Mouse (Mus musculus): ENCODE results near the gene Hnrnpr. TPM values are rescaled to one million over a fixed set of nuclear protein-coding genes. Genes with fewer than 3 reads are reported as not detected.
A peak's percentile ranks its signal among the peaks of the same experiment; 100 is the strongest.

The Hnrnpr gene
- polyA plus RNA-seq, 1 experiment from 2014 or later: 84.7 TPM

GRCm38 (mm10) chr4:136311042-136311999 is 579 bp downstream of the Hnrnpr start:
- 1% methylated on average over 69 of the region's 81 CpGs for WGBS (ENCODE audit: insufficient replicate concordance)
- Histone ChIP-seq H3K4me2 (peak overlapping the region; percentile 85), H3K9me3 (replicated peaks) (no peaks in the 10 kb centered on the region), H3K4me3 (peak overlapping the region; percentile 98), H3K27ac (peak overlapping the region; percentile 99), H3K9ac (peak overlapping the region; percentile 100), H3K4me1 (peaks cover 42% of the 10 kb centered on the region), H3K27me3 (replicated peaks) (peaks cover 13% of the 10 kb centered on the region), H3K36me3 (peaks cover 8% of the 10 kb centered on the region)
- peak; percentile 78 for ATAC-seq

DNA sequence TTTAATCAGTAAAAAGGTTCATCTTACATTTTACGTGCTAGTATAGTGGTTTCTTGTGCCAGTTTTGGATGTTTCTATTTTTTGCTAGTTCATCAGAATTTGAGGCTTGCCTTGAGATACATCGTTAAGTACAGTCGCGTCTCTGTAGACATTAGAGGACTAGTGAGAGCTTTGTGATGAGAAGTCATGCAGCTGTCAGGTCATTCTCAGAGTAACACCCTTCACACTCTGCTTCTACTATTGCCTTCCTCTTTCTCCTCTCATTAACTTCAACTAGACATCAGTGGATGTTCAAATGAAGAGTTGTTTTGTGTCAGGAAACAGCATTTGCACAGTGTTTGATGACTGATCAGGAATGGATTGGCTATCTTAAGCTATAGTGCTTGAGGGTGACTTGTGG is 1.9 kb downstream of the Hnrnpr start:
- peak overlapping the region; percentile 85 for H3K4me2 ChIP-seq
- 19% methylated on average over 4 of the region's 4 CpGs for WGBS (ENCODE audit: insufficient replicate concordance)
- peaks cover 21% of the 10 kb centered on the region for H3K36me3 ChIP-seq
- peaks cover 42% of the 10 kb centered on the region for H3K4me1 ChIP-seq
- no peaks in the 10 kb centered on the region for H3K9me3 ChIP-seq (replicated peaks)
- peak overlapping the region; percentile 98 for H3K4me3 ChIP-seq
- peak overlapping the region; percentile 100 for H3K9ac ChIP-seq
- 0 out of 2 replicates have a peak, but pooled peaks cover under 1% of the 10 kb centered on the region for H3K27me3 ChIP-seq (replicated peaks)
- no peak for ATAC-seq
- peak overlapping the region; percentile 99 for H3K27ac ChIP-seq

DNA sequence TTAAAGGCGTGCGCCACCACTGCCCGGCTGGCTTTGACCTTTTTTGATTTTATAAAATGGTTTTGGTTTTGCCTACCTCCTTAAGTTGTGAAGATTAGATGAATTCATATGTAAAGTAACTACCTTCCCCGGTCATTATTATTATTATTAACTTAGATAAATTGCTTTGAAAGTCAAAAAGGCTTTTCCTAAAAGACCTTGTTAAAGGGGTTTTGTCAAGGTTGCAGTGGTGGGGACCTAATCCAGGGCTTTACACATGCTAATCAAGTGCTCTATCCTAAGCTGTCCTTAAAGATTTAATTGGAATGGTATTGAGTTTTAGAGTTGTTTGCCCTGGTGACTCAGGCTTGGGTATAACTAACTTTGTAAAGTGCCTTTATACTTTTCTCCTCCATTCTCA is 6.9 kb downstream of the Hnrnpr start:
- H3K9ac ChIP-seq: no peak overlapping the region
- no peaks in the 10 kb centered on the region for H3K9me3 ChIP-seq (replicated peaks)
- no peak overlapping the region for H3K4me3 ChIP-seq
- 93% methylated on average over 4 of the region's 4 CpGs for WGBS (ENCODE audit: insufficient replicate concordance)
- H3K4me2 ChIP-seq: no peak overlapping the region
- peaks cover 16% of the 10 kb centered on the region for H3K4me1 ChIP-seq
- peaks cover 72% of the 10 kb centered on the region for H3K36me3 ChIP-seq
- no peak for ATAC-seq
- H3K27ac ChIP-seq: no peak overlapping the region
- no peaks in the 10 kb centered on the region for H3K27me3 ChIP-seq (replicated peaks)

GRCm38 (mm10) chr4:136320016-136320415 is 9.3 kb downstream of the Hnrnpr start:
- Histone ChIP-seq H3K4me1 (no peaks in the 10 kb centered on the region), H3K27ac (no peak overlapping the region), H3K27me3 (replicated peaks) (no peaks in the 10 kb centered on the region), H3K9ac (no peak overlapping the region), H3K36me3 (peaks cover 85% of the 10 kb centered on the region), H3K9me3 (replicated peaks) (no peaks in the 10 kb centered on the region), H3K4me3 (no peak overlapping the region), H3K4me2 (no peak overlapping the region)
- ATAC-seq: no peak
- 80% methylated on average over 4 of the region's 4 CpGs for WGBS (ENCODE audit: insufficient replicate concordance)

DNA sequence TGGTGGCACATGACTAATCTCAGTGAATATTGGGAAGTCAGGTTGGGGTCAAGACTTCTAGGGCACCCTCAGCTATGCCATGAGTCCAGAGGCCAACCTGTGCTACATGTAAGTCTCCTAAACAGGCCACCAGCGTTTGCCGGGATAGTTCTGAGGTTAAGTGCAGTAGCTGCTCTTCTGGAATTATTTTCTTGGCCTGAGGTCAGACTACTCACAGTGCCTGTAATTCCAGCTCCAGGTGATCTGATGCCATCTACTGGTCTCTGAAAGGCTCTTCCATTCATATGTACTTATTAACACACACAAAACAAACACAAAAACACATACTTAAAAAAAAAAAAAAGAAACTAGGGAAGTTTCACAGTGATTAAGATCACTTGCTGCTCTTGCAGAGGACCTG is 13.5 kb downstream of the Hnrnpr start:
- Histone ChIP-seq H3K4me1 (no peaks in the 10 kb centered on the region), H3K36me3 (peaks cover 91% of the 10 kb centered on the region)
- WGBS (ENCODE audit: insufficient replicate concordance): 90% methylated on average over 2 of the region's 2 CpGs

GRCm38 (mm10) chr4:136327238-136327637 is 16.5 kb downstream of the Hnrnpr start:
- no peaks in the 10 kb centered on the region for H3K4me1 ChIP-seq
- peaks cover 86% of the 10 kb centered on the region for H3K36me3 ChIP-seq
- H3K4me3 ChIP-seq: no peak overlapping the region
- no peaks in the 10 kb centered on the region for H3K27me3 ChIP-seq (replicated peaks)
- no peak overlapping the region for H3K9ac ChIP-seq
- ATAC-seq: no peak
- no peak overlapping the region for H3K27ac ChIP-seq
- H3K9me3 ChIP-seq (replicated peaks): no peaks in the 10 kb centered on the region
- H3K4me2 ChIP-seq: no peak overlapping the region
- WGBS (ENCODE audit: insufficient replicate concordance): 87% methylated on average over 5 of the region's 5 CpGs

More for the DNA sequence above, 13.5 kb downstream of the Hnrnpr start:
- no peaks in the 10 kb centered on the region for H3K27me3 ChIP-seq (replicated peaks)
- H3K9me3 ChIP-seq (replicated peaks): no peaks in the 10 kb centered on the region
- no peak overlapping the region for H3K4me2 ChIP-seq
- no peak overlapping the region for H3K4me3 ChIP-seq
- no peak for ATAC-seq
- H3K27ac ChIP-seq: no peak overlapping the region
- no peak overlapping the region for H3K9ac ChIP-seq

GRCm38 (mm10) chr4:136328115-136328514 is 17.4 kb downstream of the Hnrnpr start:
- no peak overlapping the region for H3K9ac ChIP-seq
- no peak overlapping the region for H3K4me2 ChIP-seq
- no peak for ATAC-seq
- no peaks in the 10 kb centered on the region for H3K9me3 ChIP-seq (replicated peaks)
- H3K4me1 ChIP-seq: no peaks in the 10 kb centered on the region
- H3K4me3 ChIP-seq: no peak overlapping the region
- H3K27ac ChIP-seq: no peak overlapping the region
- H3K27me3 ChIP-seq (replicated peaks): no peaks in the 10 kb centered on the region
- H3K36me3 ChIP-seq: peaks cover 86% of the 10 kb centered on the region

DNA sequence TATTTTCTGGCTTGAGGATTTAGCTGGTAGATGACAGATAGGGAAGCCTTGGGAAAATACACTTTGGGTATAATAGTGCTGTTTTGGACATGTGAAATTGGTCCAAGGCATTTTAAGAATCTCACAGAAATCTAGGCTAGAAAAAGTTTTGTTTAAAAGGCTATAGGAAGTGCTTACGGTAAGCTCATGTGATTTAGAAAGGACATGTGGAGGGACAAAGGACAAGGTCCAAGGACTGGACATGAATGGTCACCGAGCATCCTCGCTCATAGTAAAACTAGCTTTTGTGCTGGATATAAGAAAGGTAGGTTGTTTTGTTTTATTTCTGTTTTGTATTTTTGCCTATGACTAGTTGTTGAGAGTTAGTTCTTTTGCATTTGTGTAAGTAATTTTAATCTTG is 21.0 kb downstream of the Hnrnpr start:
- Histone ChIP-seq H3K4me2 (no peak overlapping the region), H3K9me3 (replicated peaks) (no peaks in the 10 kb centered on the region), H3K27me3 (replicated peaks) (no peaks in the 10 kb centered on the region), H3K4me1 (no peaks in the 10 kb centered on the region), H3K27ac (no peak overlapping the region), H3K36me3 (peaks cover 86% of the 10 kb centered on the region), H3K9ac (no peak overlapping the region), H3K4me3 (no peak overlapping the region)
- no peak for ATAC-seq
- WGBS (ENCODE audit: insufficient replicate concordance): 88% methylated on average over 3 of the region's 3 CpGs

- Histone ChIP-seq H3K27ac (no peak overlapping the region), H3K27me3 (replicated peaks) (no peaks in the 10 kb centered on the region), H3K4me1 (no peaks in the 10 kb centered on the region), H3K9ac (no peak overlapping the region), H3K4me3 (no peak overlapping the region), H3K9me3 (replicated peaks) (no peaks in the 10 kb centered on the region), H3K36me3 (peaks cover 85% of the 10 kb centered on the region), H3K4me2 (no peak overlapping the region)
- WGBS (ENCODE audit: insufficient replicate concordance): 81% methylated on average over 3 of the region's 3 CpGs
- ATAC-seq: no peak
These were observed 22.4 kb downstream of the Hnrnpr start for GRCm38 (mm10) chr4:136333191-136333590.

DNA sequence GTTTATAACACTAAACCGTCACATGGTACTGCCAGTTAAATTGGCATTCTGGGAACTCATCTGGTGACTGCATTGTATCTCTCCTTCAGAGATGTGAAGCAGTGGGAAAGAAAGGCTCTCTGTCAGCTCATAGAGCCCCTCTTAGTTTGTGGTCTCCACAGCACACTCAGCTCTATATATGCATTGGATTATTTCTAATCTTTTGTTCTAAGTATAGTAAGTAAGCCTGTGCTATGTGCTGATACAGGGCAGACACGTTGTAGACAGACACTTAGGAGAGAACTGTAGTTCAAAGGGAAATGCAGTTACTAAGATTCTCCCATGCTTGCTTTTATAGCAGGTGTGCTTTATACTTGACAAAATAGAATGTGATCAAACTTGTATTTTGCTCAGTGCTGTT is 24.3 kb downstream of the Hnrnpr start:
- no peak for ATAC-seq
- H3K9me3 ChIP-seq (replicated peaks): no peaks in the 10 kb centered on the region
- peaks cover 86% of the 10 kb centered on the region for H3K36me3 ChIP-seq
- no peaks in the 10 kb centered on the region for H3K27me3 ChIP-seq (replicated peaks)
- H3K4me2 ChIP-seq: no peak overlapping the region
- H3K27ac ChIP-seq: no peak overlapping the region
- H3K4me1 ChIP-seq: no peaks in the 10 kb centered on the region
- no peak overlapping the region for H3K4me3 ChIP-seq
- H3K9ac ChIP-seq: no peak overlapping the region
- 66% methylated on average over 2 of the region's 2 CpGs for WGBS (ENCODE audit: insufficient replicate concordance)

- Histone ChIP-seq H3K9ac (no peak overlapping the region), H3K27ac (no peak overlapping the region), H3K27me3 (replicated peaks) (no peaks in the 10 kb centered on the region), H3K4me3 (no peak overlapping the region), H3K4me2 (no peak overlapping the region), H3K9me3 (replicated peaks) (no peaks in the 10 kb centered on the region), H3K36me3 (peaks cover 79% of the 10 kb centered on the region), H3K4me1 (no peaks in the 10 kb centered on the region)
- no peak for ATAC-seq
- WGBS (ENCODE audit: insufficient replicate concordance): 68% methylated on average over 4 of the region's 4 CpGs
These were observed 26.4 kb downstream of the Hnrnpr start for GRCm38 (mm10) chr4:136337129-136337528.

DNA sequence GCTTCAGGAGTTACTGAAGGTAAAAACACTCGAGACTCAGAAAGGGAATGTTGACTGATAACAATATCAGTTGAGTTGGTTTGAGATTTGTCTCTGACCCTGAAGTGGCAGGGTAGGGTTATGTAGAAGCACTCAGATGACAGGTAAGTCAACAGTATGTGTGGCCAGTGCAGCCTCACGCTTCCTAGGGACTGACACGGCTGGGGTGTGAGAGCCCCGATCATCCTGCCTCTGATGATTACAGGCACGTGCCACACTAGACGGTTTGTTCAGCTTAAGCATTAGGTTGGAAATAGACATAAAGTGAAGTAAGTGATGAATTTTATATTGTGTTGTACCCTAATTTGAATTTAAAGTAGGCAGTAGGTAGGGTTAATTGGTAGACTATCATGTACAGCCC is 38.9 kb downstream of the Hnrnpr start:
- Histone ChIP-seq H3K27me3 (replicated peaks) (no peaks in the 10 kb centered on the region), H3K27ac (no peak overlapping the region), H3K9ac (no peak overlapping the region), H3K4me3 (no peak overlapping the region), H3K36me3 (peaks cover 82% of the 10 kb centered on the region), H3K4me1 (0 out of 2 replicates have a peak, but pooled peaks cover 9% of the 10 kb centered on the region), H3K4me2 (no peak overlapping the region), H3K9me3 (replicated peaks) (no peaks in the 10 kb centered on the region)
- no peak for ATAC-seq
- 71% methylated on average over 6 of the region's 6 CpGs for WGBS (ENCODE audit: insufficient replicate concordance)
